Mouse (Mus musculus) frontal cortex, postnatal 36 days (tissue): Measurements from ENCODE around the gene Zfp729b.
A peak's percentile ranks its signal among the peaks of the same experiment; 100 is the strongest.

ENCODE experiments used
- DNase-seq, 2 experiments: peaks; one replicate each; pipeline ENCODE4 v3.0.0; 2022; ENCODE audit warnings: low spot score in 2 of 2

Gene Zfp729b

GRCm38 (mm10) chr13:67609066-67609876, at the start of gene Zfp729b:
Zfp729b (minus strand) TSS chr13:67609707.
- peak; percentile 87 to 94 for DNase-seq

- DNase-seq, result no peak
These were observed 43.0 kb upstream of the Zfp729b start for GRCm38 (mm10) chr13:67652496-67652895.

DNA sequence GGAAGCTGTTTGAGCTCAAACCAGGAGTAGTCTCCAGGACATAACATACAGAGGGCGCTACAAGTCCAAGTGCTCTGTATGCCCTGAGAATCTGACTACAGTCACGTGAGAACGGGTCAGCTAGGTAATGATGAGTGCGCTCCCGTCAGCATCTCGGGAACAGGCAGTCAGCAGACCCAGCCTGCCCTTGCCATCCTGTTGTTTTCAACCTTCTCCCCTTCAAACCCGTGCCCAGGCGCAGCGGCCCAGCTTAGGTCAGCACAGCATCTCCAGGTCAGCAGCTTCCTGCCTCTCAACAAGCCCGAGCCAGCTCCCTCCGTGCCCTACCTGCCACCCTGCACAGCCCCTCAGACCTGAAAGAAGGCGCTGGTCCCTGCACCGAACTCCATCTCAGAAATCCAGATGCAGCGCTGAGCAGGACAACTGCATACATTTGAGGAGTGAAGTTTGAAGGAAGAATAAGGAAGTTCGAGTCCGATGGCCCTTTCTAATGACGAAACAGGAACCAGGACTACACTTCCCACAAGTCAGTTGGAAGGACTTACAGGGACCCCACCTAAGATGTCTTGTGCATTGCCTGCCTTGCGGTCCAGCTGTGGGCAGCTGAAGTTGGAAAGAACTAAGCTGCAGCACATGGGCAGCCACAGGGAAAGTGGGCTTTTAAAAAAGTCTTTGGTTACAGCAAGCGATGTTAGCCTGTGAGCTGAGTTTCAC, 27.9 kb upstream of the Zfp729b start, which contains the start of the genes Gm49345 and Zfp729a:
Gene Gm49345, minus strand, starts transcription at position 476 of the 714 bp plus-strand sequence.
Gene Zfp729a, minus strand, starts transcription at position 498 of the 714 bp plus-strand sequence.
- peak; percentile 82 to 93 for DNase-seq

- DNase-seq, result no peak
These were observed 601 bp upstream of the Zfp729b start for GRCm38 (mm10) chr13:67610108-67610507.

GRCm38 (mm10) chr13:67572591-67573189, 36.8 kb downstream of the Zfp729b start:
- no peak for DNase-seq

DNA sequence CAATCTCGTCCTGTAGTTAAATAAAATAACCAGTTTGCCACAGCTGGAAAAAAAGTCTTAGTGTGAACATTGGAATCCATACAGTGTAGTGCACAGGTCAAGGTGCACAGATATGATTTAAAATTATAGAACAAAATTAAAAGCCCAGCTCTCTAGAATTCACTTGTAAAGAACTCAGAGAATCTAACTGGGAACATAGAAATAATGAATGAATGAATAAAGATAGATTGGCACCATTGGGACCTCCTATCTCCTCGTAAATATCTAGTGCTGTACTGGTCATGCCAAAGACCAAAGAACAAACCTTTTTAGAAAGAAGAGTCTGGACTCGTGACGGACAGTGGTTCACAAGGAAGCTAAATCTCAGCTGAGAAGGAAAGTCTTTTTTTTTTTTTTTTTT, 55.8 kb downstream of the Zfp729b start, which contains the start of gene Zfp748:
Gene Zfp748, minus strand, starts transcription at position 101 of the 400 bp plus-strand sequence.
- DNase-seq, result no peak

- DNase-seq, result peak; percentile 88 to 94
These were observed 56.8 kb downstream of the Zfp729b start for GRCm38 (mm10) chr13:67552505-67553346.

DNA sequence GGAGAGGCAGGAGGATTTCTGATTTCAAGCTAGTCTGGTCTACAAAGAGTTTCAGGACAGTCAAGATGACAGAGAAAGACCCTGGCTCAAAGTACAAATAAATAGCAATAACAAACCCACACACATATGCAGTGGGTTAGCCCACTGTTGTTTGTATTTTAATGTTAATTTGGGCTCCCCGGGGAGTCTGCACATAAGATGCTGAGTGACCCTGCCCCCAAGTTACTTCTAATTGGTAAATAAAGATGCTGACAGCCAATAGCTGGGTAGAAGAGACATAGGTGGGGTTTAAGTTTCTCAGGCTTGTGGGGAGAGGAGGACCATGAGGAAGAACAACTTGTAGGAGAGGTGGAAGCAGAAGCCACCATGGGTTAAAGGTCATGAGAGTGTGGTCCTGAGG, 63.6 kb downstream of the Zfp729b start:
- no peak for DNase-seq
